Mouse (Mus musculus) brain, adult 2 months (tissue): ENCODE data around the gene Olfr1507.

Experiments
- DNase-seq: peaks from one replicate; pipeline ENCODE4 v3.0.0; 2011; ENCODE audit warnings: low read depth, low spot score

Olfr1507 gene

GRCm38 (mm10) chr14:52495516-52495915, at the start of gene Olfr1507:
Gene Olfr1507, minus strand, starts transcription at chr14:52495749.
- DNase-seq = no peak

DNA sequence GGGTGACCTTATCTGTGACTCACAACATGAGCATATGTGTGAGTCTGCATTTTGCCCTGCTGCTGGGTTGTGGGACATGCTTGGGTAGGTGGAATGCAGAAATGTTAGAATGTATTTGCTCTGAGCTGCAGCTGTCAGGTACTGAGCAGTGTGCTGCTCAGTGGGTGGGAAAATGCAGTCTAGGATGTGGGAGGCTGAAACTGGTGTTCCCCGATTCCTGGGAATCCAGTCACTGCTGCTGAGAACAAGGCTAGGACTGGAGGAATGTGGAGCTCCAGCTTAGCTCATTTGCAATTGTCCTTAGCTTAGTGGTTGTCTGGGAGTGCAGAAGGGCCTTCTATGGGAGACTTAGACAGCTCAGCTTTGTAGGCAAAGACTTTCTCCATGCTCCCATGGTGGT, 37.8 kb upstream of the Olfr1507 start:
- peak; percentile 61 for DNase-seq

- peak; percentile 5 for DNase-seq
These were observed 29.4 kb upstream of the Olfr1507 start for GRCm38 (mm10) chr14:52524952-52525351.

DNA sequence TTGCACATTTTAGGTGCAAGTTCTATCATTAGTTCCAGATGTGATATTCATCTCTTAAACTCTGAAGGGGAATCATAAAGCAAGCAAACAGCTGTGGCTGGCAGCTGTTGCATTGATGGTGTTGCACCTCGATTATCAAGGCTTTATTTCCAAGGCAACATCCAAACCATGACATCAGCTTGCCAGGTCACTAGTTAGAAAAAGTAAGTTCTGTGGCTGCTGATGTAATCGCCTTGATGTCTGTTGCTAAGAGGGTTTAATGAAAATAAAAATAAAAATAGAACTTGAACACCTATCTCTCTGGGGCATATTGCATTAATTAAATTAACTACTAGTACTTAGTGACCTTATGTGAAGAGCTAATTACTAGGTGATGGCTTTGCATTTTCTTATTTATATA, 28.2 kb downstream of the Olfr1507 start, which contains the start of gene Olfr1508:
TSS of gene Olfr1508 (minus strand) at position 101 of the 400 bp plus-strand sequence.
- no peak for DNase-seq

DNA sequence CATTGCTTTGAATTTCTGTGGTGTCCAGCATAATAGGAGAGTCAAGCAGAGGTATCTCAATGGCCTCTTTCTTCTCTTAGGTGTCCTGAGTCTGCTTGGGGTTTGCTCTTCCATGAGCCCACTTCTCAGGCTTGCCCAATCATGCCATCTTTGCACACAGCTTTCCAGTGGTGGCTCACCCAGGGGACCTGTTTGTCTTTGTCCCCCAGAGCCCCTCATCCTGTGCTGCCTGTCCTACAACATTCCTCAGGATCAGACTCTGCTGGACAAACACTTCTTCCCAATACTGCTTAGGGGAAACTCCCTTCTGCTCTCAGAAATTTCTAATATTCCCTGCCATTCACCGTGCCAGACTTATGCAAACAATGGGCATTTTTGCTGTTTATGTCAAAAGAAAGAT, 29.8 kb downstream of the Olfr1507 start:
- DNase-seq = no peak

DNA sequence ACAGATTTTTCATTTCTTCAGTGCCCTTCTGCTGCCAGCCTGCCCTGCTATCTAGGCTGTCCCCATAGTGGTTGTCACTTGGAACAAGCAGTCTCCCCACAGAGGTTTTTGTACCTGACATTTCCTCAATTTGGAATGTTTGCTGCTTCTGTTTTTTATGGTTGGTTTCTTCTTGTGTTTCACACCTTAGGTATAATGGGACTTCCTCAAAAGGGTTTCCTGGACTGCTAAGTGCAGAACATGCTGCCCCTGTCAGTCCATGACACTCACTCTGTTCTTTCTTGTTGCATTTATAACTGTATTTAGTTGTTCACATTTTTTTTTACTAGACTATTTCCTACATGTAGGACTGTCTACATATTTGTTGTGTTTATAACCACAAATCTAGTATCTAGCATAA, 33.6 kb downstream of the Olfr1507 start:
- DNase-seq = no peak

- DNase-seq = no peak
These were observed 44.4 kb downstream of the Olfr1507 start for GRCm38 (mm10) chr14:52451138-52451537.

DNA sequence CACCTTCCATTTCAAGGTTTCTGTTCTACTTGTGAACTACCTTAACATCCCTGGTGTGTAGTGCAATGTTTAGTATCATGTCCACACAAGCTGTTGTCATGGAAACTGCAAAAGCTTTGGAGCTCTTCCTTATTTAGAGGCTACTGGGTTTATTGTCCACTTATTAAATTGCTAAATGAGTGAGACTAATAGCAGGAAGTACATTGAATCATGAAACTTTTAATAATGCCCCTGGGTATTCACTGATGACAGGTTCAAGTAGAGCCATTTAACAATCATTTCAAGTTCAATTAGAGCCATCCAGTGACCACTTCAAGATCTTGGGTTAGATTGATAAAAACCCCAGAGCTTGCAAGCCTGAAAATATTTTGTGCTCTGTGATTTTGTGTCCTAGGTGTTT, 52.9 kb downstream of the Olfr1507 start, which contains the start of gene Olfr1509:
TSS of gene Olfr1509 (plus strand) at position 301 of the 400 bp plus-strand sequence.
- no peak for DNase-seq
